Comparison of ENCODE assay signal across 8 mouse cellular contexts in the genomic region with DNA sequence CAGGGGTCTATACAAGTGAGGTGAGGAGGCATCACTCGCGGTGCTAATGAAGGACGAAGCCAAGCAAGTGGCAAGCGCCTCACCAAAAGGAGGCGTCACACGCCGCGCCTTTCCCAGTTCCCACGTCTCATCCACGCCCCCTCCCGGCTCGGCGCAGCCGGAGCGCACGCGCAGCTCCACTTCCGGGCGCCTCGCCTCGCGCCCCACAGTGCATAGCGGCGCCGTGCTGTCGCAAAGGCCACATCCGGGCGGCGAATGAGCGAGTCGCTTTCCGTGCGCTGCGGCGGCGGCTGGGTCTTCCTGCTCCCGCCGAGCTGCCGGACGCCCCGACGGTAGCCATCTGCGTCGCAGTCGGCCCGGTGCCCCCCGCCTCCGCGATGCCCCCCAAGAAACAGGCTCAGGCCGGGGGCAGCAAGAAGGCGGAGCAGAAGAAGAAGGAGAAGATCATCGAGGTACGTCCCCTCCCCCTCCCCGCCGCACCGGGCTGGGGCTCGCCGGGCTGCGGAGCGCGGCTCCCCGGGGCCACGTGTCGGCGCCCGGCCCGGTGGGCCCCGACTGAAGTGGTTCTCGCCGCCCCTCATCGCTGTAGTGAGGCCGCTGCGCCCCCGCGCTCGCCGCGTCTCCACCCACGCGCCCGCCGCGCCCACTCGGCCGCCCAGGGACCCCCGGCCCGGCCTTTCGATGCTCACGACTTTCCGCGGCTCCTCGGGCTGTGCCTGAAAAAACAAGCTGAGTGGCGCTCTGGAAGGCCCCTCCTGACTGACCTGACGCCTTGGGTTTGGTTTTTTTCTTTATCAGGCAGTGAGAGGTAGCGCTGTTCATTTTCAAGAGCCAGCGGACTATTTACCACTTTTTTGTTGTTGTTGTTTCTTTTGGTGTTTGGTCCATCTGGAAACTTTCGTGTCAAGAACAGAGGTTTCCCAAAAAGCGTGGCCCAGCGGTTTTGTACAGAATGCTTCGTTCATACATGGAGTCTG. TPM values are rescaled to one million over a fixed set of nuclear protein-coding genes. Genes with fewer than 3 reads are reported as not detected.
A peak's percentile ranks its signal among the peaks of the same experiment; 100 is the strongest.
DNase-seq lines count a peak whose midpoint lies in the region; ATAC-seq and TF ChIP-seq lines count a peak whose summit lies in the region.

A gene (plus strand): TSS at position 160 of the 977 bp plus-strand sequence.

- H3K27me3 ChIP-seq in C2C12 (ENCODE audit: control insufficient read depth, insufficient read depth, insufficient read length), result no peaks in the 10 kb centered on the region
- no peaks in the 10 kb centered on the region for H3K27me3 ChIP-seq in erythroblast, embryonic 14.5 days (ENCODE audit: control insufficient read depth)
- no peaks in the 10 kb centered on the region for H3K27me3 ChIP-seq in heart, embryonic 11.5 days (ENCODE audit: control insufficient read depth, insufficient read depth, low read length)
- no peaks in the 10 kb centered on the region for H3K27me3 ChIP-seq in kidney, embryonic 16.5 days (ENCODE audit: insufficient read depth, low read length)
- no peaks in the 10 kb centered on the region for H3K27me3 ChIP-seq in liver, adult 2 months (ENCODE audit: control insufficient read depth, insufficient read depth, low read length)
- H3K27me3 ChIP-seq in myocyte (ENCODE audit: control insufficient read depth, insufficient read depth, insufficient read length), result no peaks in the 10 kb centered on the region
- H3K27me3 ChIP-seq in splenic B cell, adult 2 months (ENCODE audit: control insufficient read depth, insufficient read depth, low read length, poor library complexity, severe bottlenecking), result no peaks in the 10 kb centered on the region

- peak; percentile 99 for ATAC-seq in heart, embryonic 11.5 days (replicated peaks; ENCODE audit: insufficient number of reproducible peaks, low FRiP score, low TSS enrichment)
- ATAC-seq in kidney, embryonic 16.5 days (ENCODE audit: low FRiP score, low TSS enrichment), result peak; percentile 99

- H3K79me2 ChIP-seq in C2C12 (ENCODE audit: control insufficient read depth, insufficient read depth) (peaks cover 52% of the 10 kb centered on the region), myocyte (ENCODE audit: control insufficient read depth, insufficient read depth) (peaks cover 50% of the 10 kb centered on the region)
- H3K79me2 ChIP-seq in liver, adult 2 months (ENCODE audit: control insufficient read depth, insufficient read depth, low read length), result peaks cover 15% of the 10 kb centered on the region

- H3ac ChIP-seq in C2C12 (ENCODE audit: control insufficient read depth, insufficient read length, low read depth) (peak within 1 kb of the TSS; percentile 83), myocyte (ENCODE audit: control insufficient read depth, insufficient read length) (peak within 1 kb of the TSS; percentile 78)

- peak; percentile 82 for TF ChIP-seq CTCF in C2C12 (IDR thresholded peaks at IDR 0.05; ENCODE audit: control insufficient read depth, insufficient read depth, insufficient read length)
- peak; percentile 50; the same call in 1 of the 2 replicates for TF ChIP-seq CTCF in brain, embryonic 14.5 days (IDR thresholded peaks at IDR 0.05; ENCODE audit: borderline replicate concordance, extremely low read depth, insufficient read depth, insufficient read length)
- TF ChIP-seq CTCF in liver, adult 2 months (IDR thresholded peaks at IDR 0.05; ENCODE audit: low read depth, low read length), result peak; percentile 77

- peak; percentile 90 for TF ChIP-seq POLR2A in brain, embryonic 14.5 days (IDR thresholded peaks at IDR 0.05; ENCODE audit: borderline replicate concordance, extremely low read depth, insufficient read depth, insufficient read length, poor library complexity, severe bottlenecking)
- peak; percentile 82 for TF ChIP-seq POLR2A in liver, adult 2 months (IDR thresholded peaks at IDR 0.05; ENCODE audit: extremely low read depth, insufficient read depth, low read length)
- peak; percentile 91 for TF ChIP-seq POLR2A in myocyte (IDR thresholded peaks at IDR 0.05; ENCODE audit: insufficient read length, low read depth)

- peak within 1 kb of the TSS; percentile 71 for H3K4me2 ChIP-seq in heart, embryonic 11.5 days
- peak within 1 kb of the TSS; percentile 82 for H3K4me2 ChIP-seq in kidney, embryonic 16.5 days (replicated peaks; ENCODE audit: low read depth, low read length)
- H3K4me2 ChIP-seq in myocyte (ENCODE audit: low read depth), result peak within 1 kb of the TSS; percentile 100

- no peaks in the 10 kb centered on the region for H3K9me3 ChIP-seq in erythroblast, embryonic 14.5 days (ENCODE audit: control insufficient read depth, low read length)
- no peaks in the 10 kb centered on the region for H3K9me3 ChIP-seq in heart, embryonic 11.5 days (replicated peaks; ENCODE audit: control insufficient read depth, low read length)
- no peaks in the 10 kb centered on the region for H3K9me3 ChIP-seq in kidney, embryonic 16.5 days (ENCODE audit: low read length)

- H3K27ac ChIP-seq in heart, embryonic 11.5 days (ENCODE audit: low read depth, low read length), result peak within 1 kb of the TSS; percentile 90
- peak within 1 kb of the TSS; percentile 92 for H3K27ac ChIP-seq in kidney, embryonic 16.5 days (ENCODE audit: low read length)
- peak within 1 kb of the TSS; percentile 74 for H3K27ac ChIP-seq in liver, adult 2 months (replicated peaks; ENCODE audit: insufficient read depth, low read depth, low read length)

- peaks cover 17% of the 10 kb centered on the region for H3K36me3 ChIP-seq in C2C12 (ENCODE audit: control insufficient read depth, insufficient read depth)
- H3K36me3 ChIP-seq in erythroblast, embryonic 14.5 days (ENCODE audit: control insufficient read depth), result peaks cover 6% of the 10 kb centered on the region
- no peaks in the 10 kb centered on the region for H3K36me3 ChIP-seq in heart, embryonic 11.5 days (ENCODE audit: control insufficient read depth, insufficient read depth, low read length)
- H3K36me3 ChIP-seq in kidney, embryonic 16.5 days (ENCODE audit: insufficient read depth, low read length), result no peaks in the 10 kb centered on the region
- no peaks in the 10 kb centered on the region for H3K36me3 ChIP-seq in liver, adult 2 months (ENCODE audit: control insufficient read depth, insufficient read depth, low read length)
- no peaks in the 10 kb centered on the region for H3K36me3 ChIP-seq in myocyte (ENCODE audit: control insufficient read depth, insufficient read depth)
- no peaks in the 10 kb centered on the region for H3K36me3 ChIP-seq in splenic B cell, adult 2 months (ENCODE audit: control insufficient read depth, insufficient read depth, low read length, poor library complexity, severe bottlenecking)

- WGBS in heart, embryonic 11.5 days (ENCODE audit: insufficient replicate concordance), result under 1% methylated on average over 87 of the region's 100 CpGs
- WGBS in kidney, embryonic 16.5 days, result under 1% methylated on average over 86 of the region's 100 CpGs
- 1% methylated on average over 100 of the region's 100 CpGs for WGBS in liver, adult 2 months

- DNase-seq in brain, embryonic 14.5 days (ENCODE audit: low read depth), result peak; percentile 98
- DNase-seq in liver, adult 2 months (ENCODE audit: extremely low read depth, low read depth, low spot score), result peak; percentile 79
- peak; percentile 96 for DNase-seq in splenic B cell, adult 2 months (ENCODE audit: low read depth, low spot score)

- peaks cover 25% of the 10 kb centered on the region for H3K4me1 ChIP-seq in erythroblast, embryonic 14.5 days (ENCODE audit: control insufficient read depth)
- peaks cover 2% of the 10 kb centered on the region; the same call in 1 of the 2 replicates for H3K4me1 ChIP-seq in heart, embryonic 11.5 days (ENCODE audit: control insufficient read depth, insufficient read depth, low read length)
- H3K4me1 ChIP-seq in kidney, embryonic 16.5 days (ENCODE audit: insufficient read depth, low read length), result peaks cover 39% of the 10 kb centered on the region
- H3K4me1 ChIP-seq in liver, adult 2 months (ENCODE audit: control insufficient read depth, insufficient read depth, low read length), result peaks cover 19% of the 10 kb centered on the region

- peak within 1 kb of the TSS; percentile 95 for H3K9ac ChIP-seq in heart, embryonic 11.5 days (ENCODE audit: low read depth, low read length)
- H3K9ac ChIP-seq in kidney, embryonic 16.5 days (replicated peaks; ENCODE audit: low read length), result peak within 1 kb of the TSS; percentile 97
- H3K9ac ChIP-seq in liver, adult 2 months (ENCODE audit: low read depth, low read length), result peak within 1 kb of the TSS; percentile 94

- H3K4me3 ChIP-seq in C2C12 (ENCODE audit: insufficient read depth, poor library complexity, severe bottlenecking) (peak within 1 kb of the TSS; percentile 98), myocyte (peak within 1 kb of the TSS; percentile 42)
- H3K4me3 ChIP-seq in erythroblast, embryonic 14.5 days (replicated peaks), result peak within 1 kb of the TSS; percentile 92
- peak within 1 kb of the TSS; percentile 77 for H3K4me3 ChIP-seq in heart, embryonic 11.5 days (ENCODE audit: low read depth, low read length)
- H3K4me3 ChIP-seq in kidney, embryonic 16.5 days (ENCODE audit: low read length), result peak within 1 kb of the TSS; percentile 98
- H3K4me3 ChIP-seq in liver, adult 2 months (ENCODE audit: insufficient read depth, low read depth, low read length), result peak within 1 kb of the TSS; percentile 91

- peaks cover 49% of the 10 kb centered on the region for H3K79me3 ChIP-seq in C2C12 (ENCODE audit: low read depth)

TF ChIP-seq in C2C12, 6 proteins besides CTCF, POLR2A, EP300 and RAD21:
- TF ChIP-seq MAX (IDR thresholded peaks at IDR 0.05) (no peak), USF1 (IDR thresholded peaks at IDR 0.05; ENCODE audit: low read depth) (peak; percentile 12)

TF ChIP-seq in myocyte, 11 proteins besides CTCF, POLR2A, EP300 and RAD21:
- TF ChIP-seq POLR2AphosphoS2 (IDR thresholded peaks at IDR 0.05; ENCODE audit: insufficient read length, low read depth) (peak; percentile 95), E2F4 (IDR thresholded peaks at IDR 0.05; ENCODE audit: insufficient read depth) (no peak), REST (IDR thresholded peaks at IDR 0.05; ENCODE audit: insufficient read depth, insufficient read length) (no peak)

RNA-seq across cellular contexts. Expression of the gene that starts here (rescaled TPM):
- polyA plus RNA-seq in C2C12 (2012; fragmentation: generic; extraction: Trizol) (52.1 TPM), myocyte (2012; fragmentation: generic; extraction: Trizol) (55.8 TPM)
- polyA plus RNA-seq in brain, embryonic 14.5 days (2012; rRNA removed), result 91.6 and 129 TPM in 2 replicates
- 27.1 and 41.9 TPM in 2 replicates for polyA plus RNA-seq in erythroblast, embryonic 14.5 days (2012)
- 109 and 141 TPM in 2 replicates for polyA plus RNA-seq in heart, embryonic 11.5 days (2014; fragmentation: Nextera tagmentation; extraction: Ambion mirVana)
- polyA plus RNA-seq in kidney, embryonic 16.5 days (2015; fragmentation: Nextera tagmentation; extraction: Ambion mirVana), result 120 and 146 TPM in 2 replicates
- 57.6 and 60.5 TPM in 2 replicates for total RNA-seq in liver, adult 2 months (2014; rRNA removed)
- 14.6 and 14.8 TPM in 2 replicates for polyA plus RNA-seq in liver, adult 2 months (2012; rRNA removed)

Comparison
In these comparisons a context has a peak if more than half of its experiments do, and no peak if none do; other contexts are left out.
1. Peak in every context shown above with its lines: DNase-seq, ATAC-seq, H3K4me3 ChIP-seq and H3K27ac ChIP-seq.
2. H3K4me3 ChIP-seq: peak in every context shown above with its lines; median percentile 98 in C2C12; 98 in kidney, embryonic 16.5 days; 92 in erythroblast, embryonic 14.5 days; 91 in liver, adult 2 months; 77 in heart, embryonic 11.5 days; 42 in myocyte.